Mouse (Mus musculus) forebrain, postnatal 0 days (tissue): Measurements from ENCODE around the gene Bcl2l14. TPM values are rescaled to one million over a fixed set of nuclear protein-coding genes. Genes with fewer than 3 reads are reported as not detected.

ENCODE experiments used
- ATAC-seq: fragments of 200-750 bp; cut with Nextera tagmentation; 2 replicates; pipeline ENCODE4 v1.8.0; 2017; ENCODE audit warnings: mild to moderate bottlenecking, moderate library complexity
- DNase-seq: peaks from one replicate; pipeline ENCODE4 v3.0.0-alpha.2; 2015
- H3K27ac ChIP-seq: fragments of 300-500 bp; sonication (generic); 2 replicates; pipeline ENCODE4 v1.5.1; 2014; ENCODE audit warnings: low read depth, mild to moderate bottlenecking, antibody characterized with exemption, low read length, moderate library complexity, mixed read lengths
- H3K27me3 ChIP-seq: fragments of 300-500 bp; sonication (generic); 2 replicates; pipeline ENCODE4 v1.6.1; 2014; ENCODE audit warnings: mild to moderate bottlenecking, low read length, mixed read lengths; ENCODE audit not compliant: insufficient read depth
- H3K36me3 ChIP-seq: fragments of 300-500 bp; sonication (generic); 2 replicates; pipeline ENCODE4 v1.6.1; 2014; ENCODE audit warnings: mild to moderate bottlenecking, moderate library complexity; ENCODE audit not compliant: insufficient read depth
- H3K4me1 ChIP-seq: fragments of 300-500 bp; sonication (generic); 2 replicates; pipeline ENCODE4 v1.6.1; 2014; ENCODE audit warnings: antibody characterized with exemption; ENCODE audit not compliant: insufficient read depth
- H3K4me2 ChIP-seq: fragments of 300-500 bp; sonication (generic); 2 replicates; pipeline ENCODE4 v1.6.1; 2014; ENCODE audit warnings: low read depth, mild to moderate bottlenecking, moderate library complexity
- H3K4me3 ChIP-seq: fragments of 300-500 bp; sonication (generic); 2 replicates; pipeline ENCODE4 v1.5.1; 2014; ENCODE audit warnings: low read depth, low read length, mixed read lengths
- H3K9ac ChIP-seq: fragments of 300-500 bp; sonication (generic); 2 replicates; pipeline ENCODE4 v1.6.1; 2014; ENCODE audit warnings: mild to moderate bottlenecking
- H3K9me3 ChIP-seq: fragments of 300-500 bp; sonication (generic); 2 replicates; pipeline ENCODE4 v1.6.1; 2016; ENCODE audit warnings: low read length
- CTCF ChIP-seq: sonication (generic); IDR thresholded peaks from 2 replicates; pipeline ENCODE4 v1.5.1; 2016; ENCODE audit warnings: antibody characterized with exemption, control low read depth, low read depth
- WGBS: fragments of 180-500 bp; shearing (Covaris S2); extraction: QIAGEN DNeasy Blood & Tissue Kit; methylation state at CpG from one replicate; pipeline ENCODE4 v1.1.7; 2014; 5-methylcytosine and 5-hydroxymethylcytosine counted together
- polyA plus RNA-seq: library from polyadenylated mRNA; unstranded; fragments of >200 nt; fragmentation: Nextera tagmentation; extraction: Ambion mirVana; gene quantifications from 2 replicates; pipeline ENCODE4 v1.2.1, GENCODE M21; 2015
- total RNA-seq: library from RNA; depleted of rRNA; stranded (reverse); fragments of >200 nt; gene quantifications from 2 replicates; pipeline ENCODE4 v1.2.3, GENCODE M21; 2014

Gene Bcl2l14
- total and polyA plus RNA-seq, 2 experiments from 2014 or later = not detected

DNA sequence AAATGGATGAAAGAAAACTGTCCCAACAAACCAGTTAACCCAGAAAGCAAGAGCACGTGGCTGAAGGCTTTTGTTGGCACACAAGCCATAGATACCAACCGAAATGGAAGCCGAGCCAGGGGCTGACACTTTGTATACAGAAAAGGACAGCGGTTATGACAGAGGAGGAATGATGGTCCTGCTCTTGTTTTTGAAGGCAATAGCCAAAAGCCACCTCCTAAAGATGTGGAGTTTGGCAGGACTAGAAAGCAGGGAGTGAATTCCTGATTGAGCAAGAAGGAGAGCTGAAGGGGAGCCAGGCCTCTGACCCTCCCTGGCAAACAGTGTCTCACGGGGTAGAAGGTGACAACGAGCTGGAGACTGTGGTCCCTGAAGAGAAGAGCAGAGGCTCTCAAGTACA, 14.7 kb upstream of the Bcl2l14 start:
- H3K4me3 ChIP-seq = no peak overlapping the region
- H3K36me3 ChIP-seq = no peaks in the 10 kb centered on the region
- H3K4me2 ChIP-seq = no peak overlapping the region
- no peak overlapping the region for H3K27ac ChIP-seq
- no peaks in the 10 kb centered on the region for H3K27me3 ChIP-seq
- H3K9ac ChIP-seq = no peak overlapping the region
- no peaks in the 10 kb centered on the region for H3K9me3 ChIP-seq
- 88% methylated on average over 6 of the region's 6 CpGs for WGBS
- H3K4me1 ChIP-seq = no peaks in the 10 kb centered on the region
- no peak for TF ChIP-seq CTCF
- DNase-seq = no peak
- no peak for ATAC-seq

DNA sequence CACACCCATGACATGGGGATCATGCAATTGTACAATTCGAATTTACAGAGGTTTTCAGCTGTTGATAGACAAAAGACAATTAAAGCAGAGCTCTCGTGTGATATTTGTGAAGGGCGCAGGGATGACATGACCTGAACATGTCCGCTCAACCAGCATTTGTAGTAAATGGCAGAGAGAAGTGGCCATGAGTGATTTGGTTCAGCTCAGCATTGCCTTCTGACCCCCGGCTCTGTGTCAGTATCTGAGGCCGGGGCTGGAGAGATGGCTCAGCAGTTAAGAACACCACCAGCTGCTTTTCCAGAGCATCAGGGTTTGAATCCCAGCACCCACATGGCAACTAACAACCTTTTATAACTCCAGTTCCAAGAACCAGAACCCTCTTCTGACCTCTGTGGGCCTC, 10.2 kb upstream of the Bcl2l14 start:
- WGBS = 90% methylated on average over 6 of the region's 6 CpGs
- ATAC-seq (no peak), DNase-seq (no peak)
- TF ChIP-seq CTCF = no peak
- Histone ChIP-seq H3K27me3 (no peaks in the 10 kb centered on the region), H3K9ac (no peak overlapping the region), H3K4me3 (no peak overlapping the region), H3K4me2 (no peak overlapping the region), H3K9me3 (no peaks in the 10 kb centered on the region), H3K36me3 (no peaks in the 10 kb centered on the region), H3K27ac (no peak overlapping the region), H3K4me1 (no peaks in the 10 kb centered on the region)

GRCm38 (mm10) chr6:134387396-134387795, 8.7 kb upstream of the Bcl2l14 start:
- ATAC-seq = no peak
- 80% methylated on average over 10 of the region's 10 CpGs for WGBS
- Histone ChIP-seq H3K4me2 (no peak overlapping the region), H3K9ac (no peak overlapping the region), H3K9me3 (no peaks in the 10 kb centered on the region), H3K36me3 (no peaks in the 10 kb centered on the region), H3K4me1 (no peaks in the 10 kb centered on the region), H3K27ac (no peak overlapping the region), H3K4me3 (no peak overlapping the region), H3K27me3 (no peaks in the 10 kb centered on the region)
- TF ChIP-seq CTCF = no peak
- DNase-seq = no peak

DNA sequence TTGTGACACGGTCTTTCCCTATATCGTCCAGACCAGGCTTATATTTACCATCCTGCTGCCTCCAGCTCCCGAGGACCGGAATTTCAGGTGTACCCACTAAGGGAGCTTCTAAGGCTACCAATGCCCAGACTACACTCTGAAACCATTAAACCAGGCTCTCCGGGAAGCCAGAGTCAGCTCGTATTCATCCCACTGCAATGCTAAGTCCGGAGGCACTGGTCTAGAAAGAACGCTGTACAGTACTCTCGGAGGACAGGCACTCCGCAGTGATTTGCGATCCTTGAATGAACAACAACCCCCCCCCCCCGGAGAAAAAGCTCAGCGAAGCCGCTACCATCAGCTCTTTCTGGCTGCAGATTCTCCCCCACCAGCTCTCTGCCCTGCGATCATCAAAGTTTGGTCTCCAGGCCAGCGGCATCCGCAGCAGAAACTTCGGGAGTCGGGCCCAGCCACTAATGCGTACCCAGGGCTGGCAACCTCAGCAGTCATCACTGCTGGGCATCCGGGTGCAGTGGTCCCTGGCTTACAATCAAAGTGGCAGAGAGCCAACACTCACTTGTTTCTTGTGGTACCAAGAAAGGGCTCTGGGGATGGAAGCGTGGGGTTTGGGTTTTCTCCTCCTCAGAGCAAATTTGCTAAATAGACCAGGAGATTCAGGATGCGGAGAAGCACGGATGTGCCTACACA, 7.6 kb upstream of the Bcl2l14 start:
- peak overlapping the region; percentile 10; the same call in 1 of the 2 replicates for H3K4me2 ChIP-seq
- no peaks in the 10 kb centered on the region for H3K9me3 ChIP-seq
- DNase-seq (peak; percentile 55), ATAC-seq (peak; percentile 52)
- no peak overlapping the region for H3K27ac ChIP-seq
- H3K27me3 ChIP-seq = no peaks in the 10 kb centered on the region
- H3K4me1 ChIP-seq = no peaks in the 10 kb centered on the region
- no peak for TF ChIP-seq CTCF
- no peak overlapping the region for H3K4me3 ChIP-seq
- H3K36me3 ChIP-seq = no peaks in the 10 kb centered on the region
- 55% methylated on average over 24 of the region's 24 CpGs for WGBS
- no peak overlapping the region for H3K9ac ChIP-seq

DNA sequence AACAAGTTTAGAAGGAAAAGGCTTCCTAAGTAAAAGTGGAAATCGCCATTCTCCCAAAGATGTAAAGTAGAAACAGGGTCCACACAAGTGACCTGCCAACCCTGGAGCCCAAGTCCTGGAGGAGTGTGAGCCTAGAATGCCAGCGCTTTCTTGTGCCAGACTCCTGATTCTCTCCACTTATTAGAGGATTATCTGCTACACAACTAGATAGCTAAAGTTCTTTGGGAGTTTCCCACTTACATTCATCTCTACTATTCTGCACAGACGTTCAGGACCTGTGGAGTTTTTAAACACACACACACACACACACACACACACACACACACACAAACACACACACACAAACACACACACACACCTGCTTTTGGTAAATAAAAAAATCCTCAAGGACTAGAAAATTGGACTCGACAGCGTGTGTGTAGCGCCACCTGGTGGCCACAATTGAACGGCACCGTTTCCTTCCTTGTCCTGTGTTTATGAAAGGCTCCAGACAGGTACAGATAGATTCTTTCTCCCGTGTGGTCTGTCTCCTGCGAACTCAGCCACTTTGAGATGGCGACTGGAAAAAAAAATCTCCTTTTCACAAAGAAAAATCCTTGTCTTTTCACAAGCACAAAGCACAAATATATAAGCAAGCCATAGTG, 6.7 kb upstream of the Bcl2l14 start:
- DNase-seq (peak; percentile 91), ATAC-seq (peak; percentile 59; the same call in 1 of the 2 replicates)
- Histone ChIP-seq H3K4me3 (no peak overlapping the region), H3K4me2 (no peak overlapping the region), H3K27ac (no peak overlapping the region), H3K9ac (no peak overlapping the region), H3K9me3 (no peaks in the 10 kb centered on the region), H3K27me3 (no peaks in the 10 kb centered on the region), H3K36me3 (no peaks in the 10 kb centered on the region), H3K4me1 (no peaks in the 10 kb centered on the region)
- TF ChIP-seq CTCF = peak; percentile 94
- WGBS = 18% methylated on average over 11 of the region's 11 CpGs

DNA sequence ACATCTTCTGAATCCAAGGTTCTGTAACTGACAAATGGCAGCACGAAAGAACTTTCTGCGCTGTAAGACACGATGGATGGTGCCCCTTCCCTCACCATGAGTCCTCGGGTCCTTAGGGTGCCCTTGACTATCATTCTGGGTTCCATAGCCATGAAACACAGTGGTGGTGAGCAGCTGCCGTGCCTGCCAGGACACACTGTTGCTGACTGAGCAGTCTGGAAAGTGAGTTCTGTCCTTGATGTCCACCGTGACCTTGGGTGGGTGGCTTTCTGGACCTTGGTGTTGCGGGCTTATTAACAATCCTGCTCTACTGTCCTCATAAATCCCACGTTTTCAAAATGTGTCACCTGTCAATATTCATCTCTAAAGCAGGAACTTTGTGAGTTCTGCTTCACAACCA, 6.2 kb upstream of the Bcl2l14 start:
- no peak overlapping the region for H3K27ac ChIP-seq
- 71% methylated on average over 8 of the region's 8 CpGs for WGBS
- H3K4me2 ChIP-seq = no peak overlapping the region
- no peak for TF ChIP-seq CTCF
- H3K4me3 ChIP-seq = no peak overlapping the region
- ATAC-seq = no peak
- no peaks in the 10 kb centered on the region for H3K9me3 ChIP-seq
- no peaks in the 10 kb centered on the region for H3K27me3 ChIP-seq
- no peak for DNase-seq
- no peak overlapping the region for H3K9ac ChIP-seq
- H3K4me1 ChIP-seq = no peaks in the 10 kb centered on the region
- no peaks in the 10 kb centered on the region for H3K36me3 ChIP-seq

DNA sequence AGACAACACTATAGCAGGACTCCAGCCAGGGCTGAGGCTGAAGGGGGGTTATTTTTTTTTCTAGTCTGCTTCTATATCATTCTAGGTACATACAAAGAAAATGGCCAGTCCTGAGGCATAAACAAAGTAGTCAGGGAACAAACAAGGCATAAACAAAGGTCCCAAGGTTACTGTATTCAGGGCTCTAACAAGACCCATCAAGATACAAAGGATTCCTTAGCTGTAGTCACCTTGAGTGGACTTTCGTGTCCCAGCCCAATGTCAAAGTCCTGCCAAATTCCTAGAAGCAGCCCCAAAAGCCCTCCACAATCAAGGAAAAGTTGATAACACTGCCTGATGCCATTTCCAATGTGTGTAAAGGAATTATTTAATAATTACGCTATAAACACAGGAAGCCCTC, 5.3 kb upstream of the Bcl2l14 start:
- TF ChIP-seq CTCF = no peak
- Histone ChIP-seq H3K9me3 (no peaks in the 10 kb centered on the region), H3K4me3 (no peak overlapping the region), H3K4me2 (no peak overlapping the region), H3K27ac (no peak overlapping the region), H3K27me3 (no peaks in the 10 kb centered on the region), H3K9ac (no peak overlapping the region), H3K4me1 (no peaks in the 10 kb centered on the region), H3K36me3 (no peaks in the 10 kb centered on the region)
- 75% methylated on average over 2 of the region's 2 CpGs for WGBS
- no peak for DNase-seq
- no peak for ATAC-seq
